Mouse (Mus musculus): Measurements from ENCODE around the gene Orai3. TPM values are rescaled to one million over a fixed set of nuclear protein-coding genes. Genes with fewer than 3 reads are reported as not detected.

Gene Orai3
- polyA plus RNA-seq, 1 experiment from 2014 or later, result 27.2 TPM

GRCm38 (mm10) chr7:127759716-127760115 lies 9.9 kb upstream of the Orai3 start:
- 53% methylated on average over 6 of the region's 6 CpGs for WGBS
- TF ChIP-seq CTCF (IDR thresholded peaks at IDR 0.05; ENCODE audit: low read depth), result no peak
- Histone ChIP-seq H3K4me1 (replicated peaks; ENCODE audit: insufficient read depth, low read length) (no peaks in the 10 kb centered on the region), H3K27ac (no peak overlapping the region), H3K4me3 (replicated peaks; ENCODE audit: low read depth, low read length) (no peak overlapping the region), H3K9ac (ENCODE audit: low read depth, low read length) (0 out of 2 replicates have a peak overlapping the region, but pooled peaks have one; percentile 18), H3K9me3 (replicated peaks; ENCODE audit: low read length) (no peaks in the 10 kb centered on the region), H3K27me3 (ENCODE audit: insufficient read depth, low read length) (no peaks in the 10 kb centered on the region), H3K36me3 (ENCODE audit: insufficient read depth, low read length) (peaks cover 25% of the 10 kb centered on the region), H3K4me2 (ENCODE audit: low read length) (no peak overlapping the region)
- no peak for ATAC-seq (replicated peaks; ENCODE audit: low FRiP score, low read depth)
- no peak for DNase-seq (ENCODE audit: low spot score)

GRCm38 (mm10) chr7:127760478-127760877 lies 9.1 kb upstream of the Orai3 start:
- 66% methylated on average over 3 of the region's 3 CpGs for WGBS
- TF ChIP-seq CTCF (IDR thresholded peaks at IDR 0.05; ENCODE audit: low read depth), result no peak
- Histone ChIP-seq H3K27ac (no peak overlapping the region; the same call in 1 of the 2 replicates), H3K9ac (ENCODE audit: low read depth, low read length) (no peak overlapping the region), H3K9me3 (replicated peaks; ENCODE audit: low read length) (no peaks in the 10 kb centered on the region), H3K4me2 (ENCODE audit: low read length) (no peak overlapping the region), H3K36me3 (ENCODE audit: insufficient read depth, low read length) (peaks cover 27% of the 10 kb centered on the region), H3K27me3 (ENCODE audit: insufficient read depth, low read length) (no peaks in the 10 kb centered on the region), H3K4me3 (replicated peaks; ENCODE audit: low read depth, low read length) (no peak overlapping the region), H3K4me1 (replicated peaks; ENCODE audit: insufficient read depth, low read length) (no peaks in the 10 kb centered on the region)
- no peak for DNase-seq (ENCODE audit: low spot score)
- ATAC-seq (replicated peaks; ENCODE audit: low FRiP score, low read depth), result no peak

- TF ChIP-seq CTCF (IDR thresholded peaks at IDR 0.05; ENCODE audit: low read depth), result peak; percentile 97
- Histone ChIP-seq H3K9me3 (replicated peaks; ENCODE audit: low read length) (no peaks in the 10 kb centered on the region), H3K27me3 (ENCODE audit: insufficient read depth, low read length) (no peaks in the 10 kb centered on the region), H3K36me3 (ENCODE audit: insufficient read depth, low read length) (peaks cover 27% of the 10 kb centered on the region), H3K4me1 (replicated peaks; ENCODE audit: insufficient read depth, low read length) (no peaks in the 10 kb centered on the region), H3K9ac (ENCODE audit: low read depth, low read length) (peak overlapping the region; percentile 1; the same call in 1 of the 2 replicates), H3K27ac (no peak overlapping the region; the same call in 1 of the 2 replicates), H3K4me3 (replicated peaks; ENCODE audit: low read depth, low read length) (no peak overlapping the region), H3K4me2 (ENCODE audit: low read length) (no peak overlapping the region)
- peak; percentile 61 for ATAC-seq (replicated peaks; ENCODE audit: low FRiP score, low read depth)
- DNase-seq (ENCODE audit: low spot score), result peak; percentile 90
- 28% methylated on average over 7 of the region's 7 CpGs for WGBS
Observed at GRCm38 (mm10) chr7:127761026-127761425, 8.6 kb upstream of the Orai3 start.

- Histone ChIP-seq H3K9ac (ENCODE audit: low read depth, low read length) (no peak overlapping the region), H3K36me3 (ENCODE audit: insufficient read depth, low read length) (peaks cover 23% of the 10 kb centered on the region), H3K4me1 (replicated peaks; ENCODE audit: insufficient read depth, low read length) (no peaks in the 10 kb centered on the region), H3K9me3 (replicated peaks; ENCODE audit: low read length) (no peaks in the 10 kb centered on the region), H3K4me3 (replicated peaks; ENCODE audit: low read depth, low read length) (no peak overlapping the region), H3K27ac (no peak overlapping the region), H3K27me3 (ENCODE audit: insufficient read depth, low read length) (no peaks in the 10 kb centered on the region), H3K4me2 (ENCODE audit: low read length) (no peak overlapping the region)
- DNase-seq (ENCODE audit: low spot score) (no peak), ATAC-seq (replicated peaks; ENCODE audit: low FRiP score, low read depth) (no peak)
- no peak for TF ChIP-seq CTCF (IDR thresholded peaks at IDR 0.05; ENCODE audit: low read depth)
- WGBS, result 89% methylated on average over 4 of the region's 4 CpGs
Observed at GRCm38 (mm10) chr7:127763642-127764041, 6.0 kb upstream of the Orai3 start.

- ATAC-seq (replicated peaks; ENCODE audit: low FRiP score, low read depth), result no peak
- no peak for TF ChIP-seq CTCF (IDR thresholded peaks at IDR 0.05; ENCODE audit: low read depth)
- Histone ChIP-seq H3K36me3 (ENCODE audit: insufficient read depth, low read length) (peaks cover 23% of the 10 kb centered on the region), H3K27ac (no peak overlapping the region), H3K27me3 (ENCODE audit: insufficient read depth, low read length) (no peaks in the 10 kb centered on the region), H3K9me3 (replicated peaks; ENCODE audit: low read length) (no peaks in the 10 kb centered on the region), H3K4me1 (replicated peaks; ENCODE audit: insufficient read depth, low read length) (peaks cover 4% of the 10 kb centered on the region; the same call in 1 of the 2 replicates), H3K4me3 (replicated peaks; ENCODE audit: low read depth, low read length) (no peak overlapping the region), H3K4me2 (ENCODE audit: low read length) (no peak overlapping the region), H3K9ac (ENCODE audit: low read depth, low read length) (no peak overlapping the region)
- DNase-seq (ENCODE audit: low spot score), result no peak
- 75% methylated on average over 2 of the region's 2 CpGs for WGBS
Observed at GRCm38 (mm10) chr7:127765756-127766155, 3.9 kb upstream of the Orai3 start.

GRCm38 (mm10) chr7:127766851-127767609 lies 2.6 kb upstream of the Orai3 start:
- ATAC-seq (replicated peaks; ENCODE audit: low FRiP score, low read depth) (no peak), DNase-seq (ENCODE audit: low spot score) (no peak)
- WGBS, result 73% methylated on average over 17 of the region's 17 CpGs
- H3K4me1 ChIP-seq (replicated peaks; ENCODE audit: insufficient read depth, low read length), result peaks cover 6% of the 10 kb centered on the region; the same call in 1 of the 2 replicates
- H3K9ac ChIP-seq (ENCODE audit: low read depth, low read length), result no peak overlapping the region
- H3K27ac ChIP-seq, result no peak overlapping the region
- H3K9me3 ChIP-seq (replicated peaks; ENCODE audit: low read length), result no peaks in the 10 kb centered on the region
- H3K4me2 ChIP-seq (ENCODE audit: low read length), result no peak overlapping the region
- no peaks in the 10 kb centered on the region for H3K27me3 ChIP-seq (ENCODE audit: insufficient read depth, low read length)
- peaks cover 23% of the 10 kb centered on the region for H3K36me3 ChIP-seq (ENCODE audit: insufficient read depth, low read length)
- no peak overlapping the region for H3K4me3 ChIP-seq (replicated peaks; ENCODE audit: low read depth, low read length)
- no peak for TF ChIP-seq CTCF (IDR thresholded peaks at IDR 0.05; ENCODE audit: low read depth)

Measured in kidney, postnatal 0 days (tissue).